Mouse (Mus musculus): ENCODE measurements at regions not wholly inside any gene's neighbourhood (a gene's known extent, or its start where the extent isn't known, plus 50 kb on each side); places are given as distances from the start of the nearest gene placed in this dataset.

GRCm38 (mm10) chr3:18624381-18625145 lies 676.4 kb downstream of the Cypt12 start:
- Histone ChIP-seq H3K4me1 (ENCODE audit: control insufficient read depth, insufficient read depth, low read length) (peaks cover 8% of the 10 kb centered on the region), H3K4me3 (ENCODE audit: insufficient read depth, low read depth, low read length) (no peak overlapping the region), H3K27ac (ENCODE audit: insufficient read depth, low read depth, low read length) (no peak overlapping the region)
- TF ChIP-seq CTCF (IDR thresholded peaks at IDR 0.05; ENCODE audit: insufficient read depth, low read depth, low read length), result no peak
- no peak for TF ChIP-seq POLR2A (IDR thresholded peaks at IDR 0.05; ENCODE audit: insufficient read depth, low read depth, low read length)
- WGBS, result 27% methylated on average over 10 of the region's 10 CpGs

- 36% methylated on average over 32 of the region's 32 CpGs for WGBS
- no peak overlapping the region for H3K27ac ChIP-seq (ENCODE audit: insufficient read depth, low read depth, low read length)
- TF ChIP-seq CTCF (IDR thresholded peaks at IDR 0.05; ENCODE audit: insufficient read depth, low read depth, low read length), result no peak
- TF ChIP-seq POLR2A (IDR thresholded peaks at IDR 0.05; ENCODE audit: insufficient read depth, low read depth, low read length), result no peak
- peaks cover 8% of the 10 kb centered on the region for H3K4me1 ChIP-seq (ENCODE audit: control insufficient read depth, insufficient read depth, low read length)
- peak overlapping the region; percentile 24 for H3K4me3 ChIP-seq (ENCODE audit: insufficient read depth, low read depth, low read length)
Observed at GRCm38 (mm10) chr3:18625395-18626328, 677.5 kb downstream of the Cypt12 start.

GRCm38 (mm10) chr3:18626375-18626774 lies 678.2 kb downstream of the Cypt12 start:
- Histone ChIP-seq H3K27ac (ENCODE audit: insufficient read depth, low read depth, low read length) (no peak overlapping the region), H3K4me1 (ENCODE audit: control insufficient read depth, insufficient read depth, low read length) (peaks cover 8% of the 10 kb centered on the region), H3K4me3 (ENCODE audit: insufficient read depth, low read depth, low read length) (no peak overlapping the region)
- 84% methylated on average over 6 of the region's 6 CpGs for WGBS
- TF ChIP-seq POLR2A (IDR thresholded peaks at IDR 0.05; ENCODE audit: insufficient read depth, low read depth, low read length) (no peak), CTCF (IDR thresholded peaks at IDR 0.05; ENCODE audit: insufficient read depth, low read depth, low read length) (no peak)

- Histone ChIP-seq H3K4me3 (ENCODE audit: insufficient read depth, low read depth, low read length) (no peak overlapping the region), H3K4me1 (ENCODE audit: control insufficient read depth, insufficient read depth, low read length) (peaks cover 8% of the 10 kb centered on the region), H3K27ac (ENCODE audit: insufficient read depth, low read depth, low read length) (no peak overlapping the region)
- whole genome bisulfite sequencing, result 60% methylated on average over 2 of the region's 2 CpGs
- TF ChIP-seq POLR2A (IDR thresholded peaks at IDR 0.05; ENCODE audit: insufficient read depth, low read depth, low read length) (no peak), CTCF (IDR thresholded peaks at IDR 0.05; ENCODE audit: insufficient read depth, low read depth, low read length) (no peak)
Observed at GRCm38 (mm10) chr3:18626820-18627219, 678.6 kb downstream of the Cypt12 start.

GRCm38 (mm10) chr3:18629233-18629632 lies 681.0 kb downstream of the Cypt12 start:
- WGBS, result 95% methylated on average over 2 of the region's 2 CpGs
- H3K4me3 ChIP-seq (ENCODE audit: insufficient read depth, low read depth, low read length), result no peak overlapping the region
- no peak for TF ChIP-seq CTCF (IDR thresholded peaks at IDR 0.05; ENCODE audit: insufficient read depth, low read depth, low read length)
- TF ChIP-seq POLR2A (IDR thresholded peaks at IDR 0.05; ENCODE audit: insufficient read depth, low read depth, low read length), result no peak

GRCm38 (mm10) chr3:18631601-18632000 lies 683.4 kb downstream of the Cypt12 start:
- WGBS, result 98% methylated on average over 1 of the region's 1 CpGs
- no peak overlapping the region for H3K4me3 ChIP-seq (ENCODE audit: insufficient read depth, low read depth, low read length)
- H3K4me1 ChIP-seq (ENCODE audit: control insufficient read depth, insufficient read depth, low read length), result no peaks in the 10 kb centered on the region
- H3K27ac ChIP-seq (ENCODE audit: insufficient read depth, low read depth, low read length), result no peak overlapping the region
- TF ChIP-seq CTCF (IDR thresholded peaks at IDR 0.05; ENCODE audit: insufficient read depth, low read depth, low read length) (no peak), POLR2A (IDR thresholded peaks at IDR 0.05; ENCODE audit: insufficient read depth, low read depth, low read length) (no peak)

More at GRCm38 (mm10) chr3:18629233-18629632, 681.0 kb downstream of the Cypt12 start:
- Histone ChIP-seq H3K27ac (ENCODE audit: insufficient read depth, low read depth, low read length) (no peak overlapping the region), H3K4me1 (ENCODE audit: control insufficient read depth, insufficient read depth, low read length) (peaks cover 6% of the 10 kb centered on the region)

- H3K4me3 ChIP-seq (ENCODE audit: insufficient read depth, low read depth, low read length), result no peak overlapping the region
- no peak overlapping the region for H3K27ac ChIP-seq (ENCODE audit: insufficient read depth, low read depth, low read length)
- H3K4me1 ChIP-seq (ENCODE audit: control insufficient read depth, insufficient read depth, low read length), result no peaks in the 10 kb centered on the region
- TF ChIP-seq POLR2A (IDR thresholded peaks at IDR 0.05; ENCODE audit: insufficient read depth, low read depth, low read length), result no peak
- no peak for TF ChIP-seq CTCF (IDR thresholded peaks at IDR 0.05; ENCODE audit: insufficient read depth, low read depth, low read length)
Observed at GRCm38 (mm10) chr3:18634855-18635254, 686.6 kb downstream of the Cypt12 start.

- H3K4me3 ChIP-seq (ENCODE audit: insufficient read depth, low read depth, low read length), result no peak overlapping the region
- H3K27ac ChIP-seq (ENCODE audit: insufficient read depth, low read depth, low read length), result no peak overlapping the region
- no peak for TF ChIP-seq CTCF (IDR thresholded peaks at IDR 0.05; ENCODE audit: insufficient read depth, low read depth, low read length)
- TF ChIP-seq POLR2A (IDR thresholded peaks at IDR 0.05; ENCODE audit: insufficient read depth, low read depth, low read length), result no peak
- no peaks in the 10 kb centered on the region for H3K4me1 ChIP-seq (ENCODE audit: control insufficient read depth, insufficient read depth, low read length)
Observed at GRCm38 (mm10) chr3:18637553-18637952, 689.3 kb downstream of the Cypt12 start.

GRCm38 (mm10) chr3:18640286-18640685 lies 692.1 kb downstream of the Cypt12 start:
- WGBS, result 90% methylated on average over 5 of the region's 5 CpGs
- no peak overlapping the region for H3K27ac ChIP-seq (ENCODE audit: insufficient read depth, low read depth, low read length)
- TF ChIP-seq CTCF (IDR thresholded peaks at IDR 0.05; ENCODE audit: insufficient read depth, low read depth, low read length), result no peak
- TF ChIP-seq POLR2A (IDR thresholded peaks at IDR 0.05; ENCODE audit: insufficient read depth, low read depth, low read length), result no peak
- H3K4me3 ChIP-seq (ENCODE audit: insufficient read depth, low read depth, low read length), result no peak overlapping the region
- no peaks in the 10 kb centered on the region for H3K4me1 ChIP-seq (ENCODE audit: control insufficient read depth, insufficient read depth, low read length)

Data from olfactory bulb, adult 2 months (tissue).